Mouse (Mus musculus): ENCODE data around the gene a. TPM values are rescaled to one million over a fixed set of nuclear protein-coding genes. Genes with fewer than 3 reads are reported as not detected.

The a gene
- total and polyA plus RNA-seq, 2 experiments from 2014 or later = 0.90 to 2.9 TPM

GRCm38 (mm10) chr2:155044542-155044941 is 253.3 kb downstream of the a start:
- no peak for DNase-seq
- Histone ChIP-seq H3K4me1 (ENCODE audit: insufficient read depth) (no peaks in the 10 kb centered on the region), H3K9me3 (ENCODE audit: low read length) (no peaks in the 10 kb centered on the region), H3K27ac (ENCODE audit: low read depth, low read length) (no peak overlapping the region), H3K4me3 (ENCODE audit: low read depth, low read length) (no peak overlapping the region), H3K27me3 (ENCODE audit: insufficient read depth, low read length) (no peaks in the 10 kb centered on the region; the same call in 1 of the 2 replicates), H3K4me2 (ENCODE audit: low read depth) (no peak overlapping the region), H3K36me3 (ENCODE audit: insufficient read depth) (no peaks in the 10 kb centered on the region), H3K9ac (no peak overlapping the region)
- no peak for TF ChIP-seq CTCF (IDR thresholded peaks at IDR 0.05; ENCODE audit: low read depth)
- no peak for ATAC-seq
- WGBS = 86% methylated on average over 3 of the region's 3 CpGs

- H3K4me3 ChIP-seq (ENCODE audit: low read depth, low read length) = no peak overlapping the region
- TF ChIP-seq CTCF (IDR thresholded peaks at IDR 0.05; ENCODE audit: low read depth) = no peak
- no peak overlapping the region for H3K27ac ChIP-seq (ENCODE audit: low read depth, low read length)
- no peaks in the 10 kb centered on the region; the same call in 1 of the 2 replicates for H3K27me3 ChIP-seq (ENCODE audit: insufficient read depth, low read length)
- 70% methylated on average over 3 of the region's 3 CpGs for WGBS
- H3K9me3 ChIP-seq (ENCODE audit: low read length) = no peaks in the 10 kb centered on the region
- no peak for DNase-seq
- H3K36me3 ChIP-seq (ENCODE audit: insufficient read depth) = no peaks in the 10 kb centered on the region
- no peak overlapping the region for H3K4me2 ChIP-seq (ENCODE audit: low read depth)
- ATAC-seq = no peak
- H3K9ac ChIP-seq = no peak overlapping the region
- H3K4me1 ChIP-seq (ENCODE audit: insufficient read depth) = peaks cover 2% of the 10 kb centered on the region; the same call in 1 of the 2 replicates
These were observed 253.9 kb downstream of the a start for GRCm38 (mm10) chr2:155045075-155045474.

DNA sequence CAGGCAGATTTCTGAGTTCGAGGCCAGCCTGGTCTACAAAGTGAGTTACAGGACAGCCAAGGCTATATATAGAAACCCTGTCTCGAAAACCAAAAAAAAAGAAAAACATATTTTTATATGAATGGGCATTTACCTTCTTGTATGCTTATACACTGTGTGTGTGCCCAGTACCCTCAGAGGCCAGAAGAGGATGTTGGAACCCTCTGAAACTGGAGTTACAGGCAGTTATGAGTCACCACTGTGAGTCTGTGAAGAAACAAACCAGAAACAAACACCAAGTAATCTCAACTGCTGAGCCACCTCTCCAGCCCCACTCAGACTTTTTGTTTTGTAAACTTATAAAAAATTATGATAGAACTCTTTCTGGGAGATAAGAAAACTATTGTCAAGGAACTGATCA is 255.6 kb downstream of the a start:
- Histone ChIP-seq H3K27me3 (ENCODE audit: insufficient read depth, low read length) (no peaks in the 10 kb centered on the region; the same call in 1 of the 2 replicates), H3K27ac (ENCODE audit: low read depth, low read length) (no peak overlapping the region), H3K9me3 (ENCODE audit: low read length) (no peaks in the 10 kb centered on the region), H3K9ac (no peak overlapping the region), H3K4me2 (ENCODE audit: low read depth) (no peak overlapping the region), H3K4me1 (ENCODE audit: insufficient read depth) (peaks cover 8% of the 10 kb centered on the region), H3K4me3 (ENCODE audit: low read depth, low read length) (no peak overlapping the region), H3K36me3 (ENCODE audit: insufficient read depth) (no peaks in the 10 kb centered on the region)
- ATAC-seq (no peak), DNase-seq (no peak)
- no peak for TF ChIP-seq CTCF (IDR thresholded peaks at IDR 0.05; ENCODE audit: low read depth)
- WGBS = 81% methylated on average over 2 of the region's 2 CpGs

DNA sequence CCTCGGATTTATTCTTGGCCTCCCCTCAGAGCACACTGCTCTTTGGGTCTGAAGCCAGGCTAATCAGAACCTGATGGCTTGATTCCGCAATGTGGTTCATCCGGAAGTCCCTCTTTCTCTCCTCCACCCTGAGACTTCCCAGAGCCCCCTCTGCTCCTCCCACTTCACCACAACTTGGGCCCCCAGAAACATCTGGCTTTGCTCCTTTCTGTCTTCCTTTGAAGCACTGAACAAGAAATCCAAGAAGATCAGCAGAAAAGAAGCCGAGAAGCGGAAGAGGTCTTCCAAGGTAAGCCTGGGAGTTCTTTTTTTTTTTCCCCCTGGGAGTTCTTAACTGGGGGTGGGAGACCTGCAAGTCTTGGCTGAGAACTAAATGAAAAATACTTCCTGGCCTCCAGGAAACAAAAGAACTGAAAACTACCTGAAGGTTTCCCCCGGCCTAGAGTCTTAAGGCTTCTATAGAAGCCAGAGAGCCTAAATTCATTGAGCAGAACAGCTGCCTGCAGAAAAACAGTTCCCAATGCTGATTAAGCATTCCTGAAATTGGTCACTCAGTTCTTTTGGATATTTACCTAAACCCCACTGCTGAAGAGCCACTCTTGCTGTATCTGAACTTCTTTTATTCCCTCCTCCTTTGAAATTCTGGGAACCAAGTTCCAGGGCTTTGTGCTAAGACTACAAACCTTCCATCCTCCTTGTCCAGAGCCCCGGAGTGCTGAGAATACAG is 256.4 kb downstream of the a start:
- Histone ChIP-seq H3K36me3 (ENCODE audit: insufficient read depth) (no peaks in the 10 kb centered on the region), H3K27ac (ENCODE audit: low read depth, low read length) (no peak overlapping the region), H3K9me3 (ENCODE audit: low read length) (no peaks in the 10 kb centered on the region), H3K9ac (no peak overlapping the region), H3K4me1 (ENCODE audit: insufficient read depth) (peaks cover 8% of the 10 kb centered on the region), H3K27me3 (ENCODE audit: insufficient read depth, low read length) (no peaks in the 10 kb centered on the region; the same call in 1 of the 2 replicates), H3K4me3 (ENCODE audit: low read depth, low read length) (no peak overlapping the region), H3K4me2 (ENCODE audit: low read depth) (no peak overlapping the region)
- no peak for ATAC-seq
- no peak for TF ChIP-seq CTCF (IDR thresholded peaks at IDR 0.05; ENCODE audit: low read depth)
- DNase-seq = no peak
- WGBS = 64% methylated on average over 7 of the region's 7 CpGs

DNA sequence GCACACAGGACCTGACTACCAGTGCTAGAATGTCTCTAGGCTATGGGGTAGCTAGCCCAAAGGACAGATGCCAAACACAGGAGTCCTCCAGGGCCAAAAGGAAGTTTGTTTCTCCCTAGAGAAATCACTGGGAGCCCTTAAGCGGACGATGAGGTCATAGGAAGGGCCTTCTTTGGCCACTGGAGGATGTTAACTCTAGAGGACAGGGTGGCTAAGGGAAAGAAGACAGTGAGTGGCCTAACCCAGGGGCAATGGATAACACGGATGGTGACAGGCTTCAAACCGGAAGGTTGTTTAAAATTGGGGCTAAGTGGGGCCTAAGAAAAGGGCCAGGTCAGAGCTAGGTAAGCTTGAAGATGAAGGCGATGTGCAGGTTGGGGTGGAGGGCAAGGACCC is 258.9 kb downstream of the a start:
- Histone ChIP-seq H3K4me1 (ENCODE audit: insufficient read depth) (peaks cover 8% of the 10 kb centered on the region), H3K9ac (peak overlapping the region; percentile 68), H3K27ac (ENCODE audit: low read depth, low read length) (peak overlapping the region; percentile 87), H3K27me3 (ENCODE audit: insufficient read depth, low read length) (no peaks in the 10 kb centered on the region), H3K36me3 (ENCODE audit: insufficient read depth) (no peaks in the 10 kb centered on the region), H3K9me3 (ENCODE audit: low read length) (no peaks in the 10 kb centered on the region), H3K4me3 (ENCODE audit: low read depth, low read length) (peak overlapping the region; percentile 43), H3K4me2 (ENCODE audit: low read depth) (peak overlapping the region; percentile 59)
- DNase-seq (no peak), ATAC-seq (0 out of 2 replicates have a peak, but pooled peaks have one; percentile 8)
- WGBS = 17% methylated on average over 5 of the region's 5 CpGs
- TF ChIP-seq CTCF (IDR thresholded peaks at IDR 0.05; ENCODE audit: low read depth) = no peak

DNA sequence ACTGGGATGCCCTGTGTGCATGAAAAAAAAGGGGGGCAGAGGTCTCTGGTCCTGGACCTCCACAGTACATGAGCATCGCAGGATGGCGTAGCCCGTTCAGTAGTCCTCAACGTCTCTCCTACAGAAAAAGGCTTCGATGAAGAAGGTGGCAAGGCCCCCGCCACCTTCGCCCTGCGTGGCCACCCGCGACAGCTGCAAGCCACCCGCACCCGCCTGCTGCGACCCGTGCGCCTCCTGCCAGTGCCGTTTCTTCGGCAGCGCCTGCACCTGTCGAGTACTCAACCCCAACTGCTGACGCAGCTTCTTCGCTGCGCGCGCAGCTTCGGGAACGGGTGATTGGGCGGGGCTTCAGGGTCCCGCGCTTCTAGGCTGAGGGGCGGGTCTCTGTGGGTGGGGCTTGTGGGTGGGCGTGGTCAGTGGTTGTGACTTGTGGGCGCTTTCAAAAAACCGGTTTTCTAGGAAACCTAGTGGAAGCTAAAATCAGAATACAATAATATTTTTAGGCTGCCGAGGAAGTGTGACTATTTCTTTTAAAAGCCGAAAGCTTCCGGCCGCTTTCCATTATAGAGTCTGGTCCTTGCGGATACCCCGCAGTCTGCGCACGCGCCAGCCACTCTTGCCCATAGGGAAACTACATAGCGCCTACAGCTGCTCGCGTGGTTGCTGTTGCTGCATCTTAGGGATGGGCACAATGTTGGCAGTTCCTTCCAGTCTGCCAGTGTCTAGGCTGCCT is 259.5 kb downstream of the a start:
- H3K4me1 ChIP-seq (ENCODE audit: insufficient read depth) = peaks cover 8% of the 10 kb centered on the region
- peak overlapping the region; percentile 59 for H3K4me2 ChIP-seq (ENCODE audit: low read depth)
- H3K27ac ChIP-seq (ENCODE audit: low read depth, low read length) = peak overlapping the region; percentile 87
- H3K9ac ChIP-seq = peak overlapping the region; percentile 68
- peak; percentile 99 for DNase-seq
- H3K9me3 ChIP-seq (ENCODE audit: low read length) = no peaks in the 10 kb centered on the region
- WGBS = 1% methylated on average over 45 of the region's 45 CpGs
- H3K27me3 ChIP-seq (ENCODE audit: insufficient read depth, low read length) = no peaks in the 10 kb centered on the region
- ATAC-seq = peak; percentile 97
- TF ChIP-seq CTCF (IDR thresholded peaks at IDR 0.05; ENCODE audit: low read depth) = peak; percentile 16; the same call in 1 of the 2 replicates
- no peaks in the 10 kb centered on the region for H3K36me3 ChIP-seq (ENCODE audit: insufficient read depth)
- H3K4me3 ChIP-seq (ENCODE audit: low read depth, low read length) = peak overlapping the region; percentile 43

All from forebrain, postnatal 0 days (tissue).